Mouse (Mus musculus) cortical plate, adult 2 months (tissue): ENCODE results near the gene Arhgef3.

ENCODE experiments used
- CTCF ChIP-seq: fragments of 200-500 bp; IDR thresholded peaks from 2 replicates; pipeline ENCODE4 v1.5.1; 2011; ENCODE audit warnings: mild to moderate bottlenecking, control low read depth, low read length; ENCODE audit not compliant: insufficient read depth; ENCODE audit errors: extremely low read depth
- POLR2A ChIP-seq: fragments of 200-500 bp; IDR thresholded peaks from 2 replicates; pipeline ENCODE4 v1.6.1; 2011; ENCODE audit warnings: mild to moderate bottlenecking, low read length, control low read depth; ENCODE audit not compliant: insufficient read depth; ENCODE audit errors: extremely low read depth

GRCm38 (mm10) chr14:27446963-27447362, 332.3 kb downstream of the Arhgef3 start:
- no peak for TF ChIP-seq POLR2A
- TF ChIP-seq CTCF = no peak
